Mouse (Mus musculus) embryonic facial prominence, embryonic 14.5 days (tissue): ENCODE data around the gene Pomt2. TPM values are rescaled to one million over a fixed set of nuclear protein-coding genes. Genes with fewer than 3 reads are reported as not detected.

Experiments
- ATAC-seq: fragments of 200-750 bp; cut with Nextera tagmentation; 2 replicates; pipeline ENCODE4 v1.8.0; 2017; ENCODE audit warnings: low read depth, moderate number of reproducible peaks, moderate TSS enrichment
- DNase-seq: peaks from one replicate; pipeline ENCODE4 v3.0.0-alpha.2; 2015; ENCODE audit warnings: low spot score
- H3K27ac ChIP-seq: fragments of 300-500 bp; sonication (generic); replicated peaks from 2 replicates; pipeline ENCODE4 v1.5.1; 2014; ENCODE audit warnings: low read depth, mild to moderate bottlenecking, low read length, moderate library complexity
- H3K27me3 ChIP-seq: fragments of 300-500 bp; sonication (generic); replicated peaks from 2 replicates; pipeline ENCODE4 v1.6.1; 2014; ENCODE audit warnings: low read length; ENCODE audit not compliant: control insufficient read depth, insufficient read depth
- H3K36me3 ChIP-seq: fragments of 300-500 bp; sonication (generic); 2 replicates; pipeline ENCODE4 v1.6.1; 2014; ENCODE audit warnings: low read length, mixed read lengths; ENCODE audit not compliant: control insufficient read depth, insufficient read depth
- H3K4me1 ChIP-seq: fragments of 300-500 bp; sonication (generic); 2 replicates; pipeline ENCODE4 v1.6.1; 2014; ENCODE audit warnings: antibody characterized with exemption, low read length; ENCODE audit not compliant: control insufficient read depth, insufficient read depth
- H3K4me2 ChIP-seq: fragments of 300-500 bp; sonication (generic); 2 replicates; pipeline ENCODE4 v1.6.1; 2014; ENCODE audit warnings: low read depth, mild to moderate bottlenecking, low read length, moderate library complexity, mixed read lengths
- H3K4me3 ChIP-seq: fragments of 300-500 bp; sonication (generic); 2 replicates; pipeline ENCODE4 v1.5.1; 2014; ENCODE audit warnings: low read depth, mild to moderate bottlenecking, low read length
- H3K9ac ChIP-seq: fragments of 300-500 bp; sonication (generic); 2 replicates; pipeline ENCODE4 v1.6.1; 2014; ENCODE audit warnings: low read depth, mild to moderate bottlenecking, low read length, moderate library complexity, mixed read lengths
- H3K9me3 ChIP-seq: fragments of 300-500 bp; sonication (generic); 2 replicates; pipeline ENCODE4 v1.6.1; 2016; ENCODE audit warnings: low read length; ENCODE audit not compliant: control insufficient read depth
- WGBS: fragments of 180-500 bp; shearing (Covaris S2); extraction: QIAGEN DNeasy Blood & Tissue Kit; methylation state at CpG from one replicate; pipeline ENCODE4 v1.1.7; 2014; 5-methylcytosine and 5-hydroxymethylcytosine counted together
- polyA plus RNA-seq: library from polyadenylated mRNA; unstranded; fragments of >200 nt; fragmentation: Nextera tagmentation; extraction: Ambion mirVana; gene quantifications from 2 replicates; pipeline ENCODE4 v1.2.1, GENCODE M21; 2014

Gene Pomt2
- polyA plus RNA-seq: 18.5 and 21.3 TPM in 2 replicates

- peak within 1 kb of the TSS; percentile 80 for H3K9ac ChIP-seq
- peak within 1 kb of the TSS; percentile 76 for H3K4me2 ChIP-seq
- H3K36me3 ChIP-seq: 0 out of 2 replicates have a peak, but pooled peaks cover 8% of the 10 kb centered on the region
- ATAC-seq (peak; percentile 97), DNase-seq (peak; percentile 98)
- under 1% methylated on average over 35 of the region's 61 CpGs for WGBS
- peak within 1 kb of the TSS; percentile 92 for H3K27ac ChIP-seq
- H3K9me3 ChIP-seq: peaks cover 10% of the 10 kb centered on the region
- H3K27me3 ChIP-seq: no peaks in the 10 kb centered on the region
- peak within 1 kb of the TSS; percentile 95 for H3K4me3 ChIP-seq
- 0 out of 2 replicates have a peak, but pooled peaks cover 4% of the 10 kb centered on the region for H3K4me1 ChIP-seq
Observed at GRCm38 (mm10) chr12:87147395-87148089, at the start of gene Pomt2. Gene Pomt2 (minus strand): TSS chr12:87147968.

GRCm38 (mm10) chr12:87196310-87196709 lies 48.5 kb upstream of the Pomt2 start:
- no peak overlapping the region for H3K4me2 ChIP-seq
- H3K9ac ChIP-seq: no peak overlapping the region
- DNase-seq (no peak), ATAC-seq (no peak)
- no peaks in the 10 kb centered on the region for H3K9me3 ChIP-seq
- H3K4me3 ChIP-seq: no peak overlapping the region
- peaks cover 15% of the 10 kb centered on the region; the same call in 1 of the 2 replicates for H3K4me1 ChIP-seq
- no peak overlapping the region for H3K27ac ChIP-seq
- no peaks in the 10 kb centered on the region for H3K36me3 ChIP-seq
- H3K27me3 ChIP-seq: no peaks in the 10 kb centered on the region

GRCm38 (mm10) chr12:87195069-87195468 lies 47.3 kb upstream of the Pomt2 start:
- ATAC-seq (no peak), DNase-seq (no peak)
- H3K36me3 ChIP-seq: no peaks in the 10 kb centered on the region
- H3K9ac ChIP-seq: no peak overlapping the region
- peaks cover 15% of the 10 kb centered on the region; the same call in 1 of the 2 replicates for H3K4me1 ChIP-seq
- no peak overlapping the region for H3K4me3 ChIP-seq
- no peaks in the 10 kb centered on the region for H3K27me3 ChIP-seq
- no peak overlapping the region for H3K27ac ChIP-seq
- 78% methylated on average over 1 of the region's 1 CpGs for WGBS
- H3K4me2 ChIP-seq: no peak overlapping the region
- H3K9me3 ChIP-seq: no peaks in the 10 kb centered on the region

- no peak overlapping the region for H3K4me3 ChIP-seq
- DNase-seq: no peak
- no peak overlapping the region for H3K9ac ChIP-seq
- H3K4me2 ChIP-seq: no peak overlapping the region
- H3K27ac ChIP-seq: no peak overlapping the region
- no peaks in the 10 kb centered on the region for H3K27me3 ChIP-seq
- 79% methylated on average over 3 of the region's 3 CpGs for WGBS
- H3K9me3 ChIP-seq: no peaks in the 10 kb centered on the region
- no peaks in the 10 kb centered on the region for H3K36me3 ChIP-seq
- no peak for ATAC-seq
- H3K4me1 ChIP-seq: 0 out of 2 replicates have a peak, but pooled peaks cover 6% of the 10 kb centered on the region
Observed at GRCm38 (mm10) chr12:87193008-87193407, 45.2 kb upstream of the Pomt2 start.

GRCm38 (mm10) chr12:87177631-87178030 lies 29.9 kb upstream of the Pomt2 start:
- Histone ChIP-seq H3K9ac (no peak overlapping the region), H3K4me2 (no peak overlapping the region), H3K4me3 (no peak overlapping the region), H3K27ac (no peak overlapping the region), H3K9me3 (no peaks in the 10 kb centered on the region), H3K36me3 (peaks cover 1% of the 10 kb centered on the region), H3K4me1 (peaks cover 15% of the 10 kb centered on the region), H3K27me3 (no peaks in the 10 kb centered on the region)
- WGBS: 92% methylated on average over 4 of the region's 4 CpGs
- DNase-seq (no peak), ATAC-seq (no peak)

GRCm38 (mm10) chr12:87175194-87175946 lies 27.6 kb upstream of the Pomt2 start:
- no peaks in the 10 kb centered on the region for H3K9me3 ChIP-seq
- WGBS: 29% methylated on average over 4 of the region's 4 CpGs
- H3K4me3 ChIP-seq: no peak overlapping the region
- no peak overlapping the region; the same call in 1 of the 2 replicates for H3K9ac ChIP-seq
- H3K27me3 ChIP-seq: no peaks in the 10 kb centered on the region
- no peak overlapping the region for H3K4me2 ChIP-seq
- H3K36me3 ChIP-seq: peaks cover 16% of the 10 kb centered on the region
- peak overlapping the region; percentile 61 for H3K27ac ChIP-seq
- peaks cover 15% of the 10 kb centered on the region for H3K4me1 ChIP-seq
- DNase-seq: peak; percentile 88
- ATAC-seq: peak; percentile 89

GRCm38 (mm10) chr12:87160815-87161214 lies 13.0 kb upstream of the Pomt2 start:
- Histone ChIP-seq H3K4me2 (no peak overlapping the region), H3K36me3 (peaks cover 9% of the 10 kb centered on the region; the same call in 1 of the 2 replicates), H3K27ac (no peak overlapping the region), H3K9ac (no peak overlapping the region), H3K27me3 (no peaks in the 10 kb centered on the region), H3K4me1 (no peaks in the 10 kb centered on the region; the same call in 1 of the 2 replicates), H3K4me3 (no peak overlapping the region), H3K9me3 (no peaks in the 10 kb centered on the region)
- DNase-seq (no peak), ATAC-seq (no peak)
- WGBS: 89% methylated on average over 5 of the region's 5 CpGs

GRCm38 (mm10) chr12:87160310-87160709 lies 12.5 kb upstream of the Pomt2 start:
- ATAC-seq: no peak
- Histone ChIP-seq H3K4me3 (no peak overlapping the region), H3K27ac (no peak overlapping the region), H3K36me3 (peaks cover 9% of the 10 kb centered on the region; the same call in 1 of the 2 replicates), H3K9ac (no peak overlapping the region), H3K4me1 (no peaks in the 10 kb centered on the region; the same call in 1 of the 2 replicates), H3K9me3 (no peaks in the 10 kb centered on the region), H3K27me3 (no peaks in the 10 kb centered on the region), H3K4me2 (no peak overlapping the region)
- no peak for DNase-seq
- 79% methylated on average over 1 of the region's 1 CpGs for WGBS
